Mouse (Mus musculus) heart, postnatal 0 days (tissue): ENCODE measurements around the gene Tssk6. TPM values are rescaled to one million over a fixed set of nuclear protein-coding genes. Genes with fewer than 3 reads are reported as not detected.

Experiments
- ATAC-seq: fragments of 200-750 bp; cut with Nextera tagmentation; 2 replicates; pipeline ENCODE4 v1.8.0; 2017; ENCODE audit warnings: low read depth, moderate number of reproducible peaks, moderate library complexity; ENCODE audit not compliant: insufficient read depth
- DNase-seq: peaks from one replicate; pipeline ENCODE4 v3.0.0-alpha.2; 2016; ENCODE audit warnings: low spot score
- H3K27ac ChIP-seq: fragments of 300-500 bp; sonication (generic); 2 replicates; pipeline ENCODE4 v1.5.1; 2014; ENCODE audit warnings: low read depth, mild to moderate bottlenecking
- H3K27me3 ChIP-seq: fragments of 300-500 bp; sonication (generic); 2 replicates; pipeline ENCODE4 v1.6.1; 2014; ENCODE audit warnings: low read length, mixed read lengths; ENCODE audit not compliant: control insufficient read depth, insufficient read depth
- H3K36me3 ChIP-seq: fragments of 300-500 bp; sonication (generic); replicated peaks from 2 replicates; pipeline ENCODE4 v1.6.1; 2014; ENCODE audit warnings: low read length, mixed read lengths; ENCODE audit not compliant: control insufficient read depth, insufficient read depth
- H3K4me1 ChIP-seq: fragments of 300-500 bp; sonication (generic); 2 replicates; pipeline ENCODE4 v1.6.1; 2014; ENCODE audit warnings: antibody characterized with exemption; ENCODE audit not compliant: control insufficient read depth, insufficient read depth
- H3K4me2 ChIP-seq: fragments of 300-500 bp; sonication (generic); 2 replicates; pipeline ENCODE4 v1.6.1; 2014; ENCODE audit warnings: low read depth, mild to moderate bottlenecking, low read length, moderate library complexity
- H3K4me3 ChIP-seq: fragments of 300-500 bp; sonication (generic); 2 replicates; pipeline ENCODE4 v1.5.1; 2014; ENCODE audit warnings: low read depth, low read length
- H3K9ac ChIP-seq: fragments of 300-500 bp; sonication (generic); replicated peaks from 2 replicates; pipeline ENCODE4 v1.6.1; 2014; ENCODE audit warnings: low read depth, low read length, mixed read lengths
- H3K9me3 ChIP-seq: fragments of 300-500 bp; sonication (generic); replicated peaks from 2 replicates; pipeline ENCODE4 v1.6.1; 2016; ENCODE audit warnings: low read length; ENCODE audit not compliant: control insufficient read depth
- CTCF ChIP-seq: IDR thresholded peaks from 2 replicates; pipeline ENCODE4 v1.5.1; 2016; ENCODE audit warnings: antibody characterized with exemption, control low read depth, low read depth
- EP300 ChIP-seq: IDR thresholded peaks from 2 replicates; pipeline ENCODE4 v1.6.1; 2016; ENCODE audit warnings: antibody characterized with exemption, low read depth
- WGBS: fragments of 180-500 bp; shearing (Covaris S2); extraction: QIAGEN DNeasy Blood & Tissue Kit; methylation state at CpG from one replicate; pipeline ENCODE4 v1.1.7; 2014; 5-methylcytosine and 5-hydroxymethylcytosine counted together
- polyA plus RNA-seq: library from polyadenylated mRNA; unstranded; fragments of >200 nt; fragmentation: Nextera tagmentation; extraction: Ambion mirVana; gene quantifications from 2 replicates; pipeline ENCODE4 v1.2.1, GENCODE M21; 2015
- total RNA-seq: library from RNA; depleted of rRNA; stranded (reverse); fragments of >200 nt; gene quantifications from 2 replicates; pipeline ENCODE4 v1.2.3, GENCODE M21; 2014; ENCODE audit warnings: low replicate concordance

The Tssk6 gene
- total and polyA plus RNA-seq, 2 experiments from 2014 or later: 0.11 to 1.1 TPM

DNA sequence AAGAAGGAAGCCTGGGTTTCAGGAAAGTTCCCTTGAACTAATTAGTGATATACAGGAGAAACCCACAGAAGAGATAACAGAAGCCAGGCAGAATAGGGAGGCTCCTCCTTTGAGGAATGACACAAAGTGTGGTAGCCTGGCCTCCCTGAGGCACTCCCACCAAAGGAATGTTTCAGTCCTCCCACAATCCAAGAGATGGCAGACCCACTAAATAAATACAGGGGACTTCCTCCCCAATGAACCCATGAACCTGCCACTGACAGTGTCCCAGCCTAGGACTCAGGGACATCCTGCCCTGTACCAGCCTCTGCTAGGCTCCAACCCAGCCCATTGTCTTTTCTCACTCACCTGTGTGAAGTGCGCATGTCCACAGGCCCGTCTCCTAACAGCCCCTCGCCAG lies 33.4 kb downstream of the Tssk6 start:
- peak overlapping the region; percentile 85 for H3K27ac ChIP-seq
- H3K9ac ChIP-seq: no peak overlapping the region
- H3K27me3 ChIP-seq: no peaks in the 10 kb centered on the region
- no peak for ATAC-seq
- no peak for TF ChIP-seq CTCF
- TF ChIP-seq EP300: no peak
- H3K4me2 ChIP-seq: no peak overlapping the region
- H3K4me3 ChIP-seq: no peak overlapping the region
- WGBS: 68% methylated on average over 3 of the region's 3 CpGs
- DNase-seq: no peak
- H3K9me3 ChIP-seq: no peaks in the 10 kb centered on the region
- peaks cover 48% of the 10 kb centered on the region for H3K4me1 ChIP-seq
- peaks cover 13% of the 10 kb centered on the region for H3K36me3 ChIP-seq

DNA sequence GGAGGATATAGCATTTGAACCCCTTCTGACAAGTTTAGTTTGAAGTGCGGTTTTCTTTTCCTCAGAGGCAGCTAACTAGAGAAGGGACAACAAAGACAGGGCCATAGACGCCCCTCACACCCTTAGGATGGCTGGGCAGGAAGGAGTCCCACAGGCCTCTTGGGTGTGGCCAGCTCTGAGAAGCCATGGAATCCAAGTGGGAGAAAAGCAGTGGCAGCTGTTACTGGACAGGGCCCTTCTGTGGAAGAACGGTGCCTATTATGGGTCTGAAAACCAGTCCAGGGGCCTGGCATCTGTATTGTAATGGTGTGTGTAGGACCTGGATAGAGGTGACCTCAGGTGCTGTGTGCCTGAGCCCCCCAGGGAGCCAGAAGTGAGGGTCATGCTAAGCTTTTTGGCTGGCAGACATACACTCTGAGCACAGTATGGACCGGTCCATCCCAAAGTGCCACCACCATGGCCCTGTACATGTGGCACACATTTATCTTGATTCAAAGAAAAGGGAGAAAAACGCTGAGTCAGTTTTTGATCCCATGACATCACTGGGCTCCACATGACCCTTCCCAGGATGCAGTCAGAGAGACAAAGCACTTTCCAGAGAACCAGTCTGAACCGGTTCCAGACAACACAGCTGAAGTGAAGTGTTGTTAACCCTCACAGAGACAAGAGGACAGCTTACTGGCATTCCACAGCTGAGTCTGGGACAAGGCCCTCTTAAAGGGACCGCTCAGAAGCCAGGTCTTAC lies 34.2 kb downstream of the Tssk6 start:
- Histone ChIP-seq H3K4me1 (peaks cover 55% of the 10 kb centered on the region), H3K27me3 (no peaks in the 10 kb centered on the region), H3K4me3 (no peak overlapping the region), H3K4me2 (no peak overlapping the region), H3K27ac (peak overlapping the region; percentile 85), H3K9ac (no peak overlapping the region), H3K9me3 (no peaks in the 10 kb centered on the region), H3K36me3 (peaks cover 13% of the 10 kb centered on the region)
- DNase-seq (peak; percentile 96), ATAC-seq (peak; percentile 94)
- TF ChIP-seq CTCF (no peak), EP300 (peak; percentile 54; the same call in 1 of the 2 replicates)
- WGBS: 30% methylated on average over 7 of the region's 7 CpGs

DNA sequence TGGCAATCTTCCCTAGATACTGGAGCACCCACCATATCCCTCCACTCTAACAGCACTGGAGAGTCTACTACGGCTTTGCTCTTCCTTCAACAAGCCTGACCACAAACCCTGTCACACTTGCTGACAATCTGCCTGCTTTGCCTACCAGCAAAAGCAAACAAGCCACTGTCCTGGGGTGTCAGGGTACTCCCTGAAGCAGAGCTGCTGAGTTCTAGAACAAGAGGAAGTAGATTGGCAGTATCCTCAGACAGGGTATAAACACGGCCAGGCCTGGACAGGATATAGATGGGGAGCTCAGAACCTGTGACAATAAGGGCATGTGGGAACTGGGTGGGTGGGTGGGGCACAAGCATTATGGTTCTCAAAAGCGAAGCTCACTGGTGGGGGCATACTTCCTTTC lies 35.5 kb downstream of the Tssk6 start:
- Histone ChIP-seq H3K27me3 (no peaks in the 10 kb centered on the region), H3K36me3 (peaks cover 8% of the 10 kb centered on the region), H3K9ac (no peak overlapping the region), H3K27ac (peak overlapping the region; percentile 85), H3K9me3 (no peaks in the 10 kb centered on the region), H3K4me2 (no peak overlapping the region), H3K4me3 (no peak overlapping the region), H3K4me1 (peaks cover 57% of the 10 kb centered on the region)
- 73% methylated on average over 3 of the region's 3 CpGs for WGBS
- no peak for ATAC-seq
- no peak for TF ChIP-seq CTCF
- DNase-seq: no peak

- Histone ChIP-seq H3K4me3 (no peak overlapping the region), H3K4me1 (peaks cover 63% of the 10 kb centered on the region), H3K4me2 (no peak overlapping the region), H3K27me3 (no peaks in the 10 kb centered on the region), H3K9me3 (no peaks in the 10 kb centered on the region), H3K27ac (peak overlapping the region; percentile 80; the same call in 1 of the 2 replicates), H3K9ac (no peak overlapping the region), H3K36me3 (peaks cover 7% of the 10 kb centered on the region)
- no peak for DNase-seq
- WGBS: 61% methylated on average over 6 of the region's 6 CpGs
- ATAC-seq: no peak
- TF ChIP-seq EP300 (no peak), CTCF (no peak)
Observed at GRCm38 (mm10) chr8:69938245-69938982, 36.4 kb downstream of the Tssk6 start.

DNA sequence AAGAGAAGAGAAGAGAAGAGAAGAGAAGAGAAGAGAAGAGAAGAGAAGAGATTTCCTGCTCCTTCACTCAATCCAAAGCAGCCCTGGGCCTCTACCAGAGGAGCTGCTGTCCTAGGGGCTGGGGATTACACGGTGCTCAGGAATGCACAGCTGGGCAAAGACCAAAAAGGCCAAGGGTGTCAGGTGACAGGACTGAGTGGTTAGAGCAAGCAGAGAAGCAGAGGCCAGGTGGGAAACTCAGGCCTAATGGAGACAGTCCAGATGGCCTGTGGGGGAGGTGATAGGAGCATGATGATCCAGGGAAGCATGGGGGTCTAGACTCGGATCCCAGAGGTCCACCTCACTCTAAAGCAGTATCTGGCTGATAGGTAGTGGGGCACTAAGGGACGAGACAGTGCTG lies 37.6 kb downstream of the Tssk6 start:
- peak overlapping the region; percentile 80 for H3K27ac ChIP-seq
- TF ChIP-seq CTCF (no peak), EP300 (no peak)
- H3K4me3 ChIP-seq: no peak overlapping the region
- no peaks in the 10 kb centered on the region for H3K27me3 ChIP-seq
- no peaks in the 10 kb centered on the region for H3K9me3 ChIP-seq
- peak; percentile 74 for DNase-seq
- no peak overlapping the region for H3K9ac ChIP-seq
- H3K4me2 ChIP-seq: no peak overlapping the region
- ATAC-seq: peak; percentile 67
- 21% methylated on average over 3 of the region's 3 CpGs for WGBS
- H3K36me3 ChIP-seq: peaks cover 2% of the 10 kb centered on the region
- peaks cover 71% of the 10 kb centered on the region for H3K4me1 ChIP-seq
